ENCODE assay signal across 23 mouse cellular contexts in genomic region chr5:90551191-90551590, GRCm38 (mm10). TPM values are rescaled to one million over a fixed set of nuclear protein-coding genes. Genes with fewer than 3 reads are reported as not detected.
DNase-seq lines count a peak whose midpoint lies in the region; TF ChIP-seq lines count a peak whose summit lies in the region.
"Had no signal": no experiment of that assay in that cellular context is flagged by ENCODE, and none has a peak within 500 bp of the region (broad histone marks: within the 10 kb centered on the region; RNA-seq: fewer than 3 reads in every experiment).

No protein-coding gene starts in this region.

- no peak for TF ChIP-seq CTCF in liver, adult 2 months (IDR thresholded peaks at IDR 0.05; ENCODE audit: low read depth, low read length)

- peaks cover 17% of the 10 kb centered on the region for H3K4me1 ChIP-seq in liver, adult 2 months (ENCODE audit: control insufficient read depth, insufficient read depth, low read length)

- peak; percentile 54 for DNase-seq in heart, adult 11 months
- no peak for DNase-seq in heart, adult 8-10 months (ENCODE audit: low spot score)
- peak; percentile 64 for DNase-seq in liver, adult 2 months (ENCODE audit: extremely low read depth, low read depth, low spot score)
- no peak for DNase-seq in liver
- DNase-seq: adrenal gland, adult 2 months; adrenal gland, adult 8-10 months; adrenal gland, postnatal 10 days; adrenal gland, postnatal 14 days; adrenal gland, postnatal 25 days; adrenal gland, postnatal 36 days; B cell, adult 2 months; cerebellum, adult 11 months; cerebellum, adult 11-12 months; cerebellum, adult 18-20 months had no signal

- no peaks in the 10 kb centered on the region for H3K79me2 ChIP-seq in liver, adult 2 months (ENCODE audit: control insufficient read depth, insufficient read depth, low read length)

- peaks cover 39% of the 10 kb centered on the region for H3K36me3 ChIP-seq in liver, adult 2 months (ENCODE audit: control insufficient read depth, insufficient read depth, low read length)
- H3K36me3 ChIP-seq: G1E had no signal

- 61% methylated on average over 8 of the region's 8 CpGs for WGBS in liver, adult 2 months

- no peak for TF ChIP-seq POLR2A in liver, adult 2 months (IDR thresholded peaks at IDR 0.05; ENCODE audit: extremely low read depth, insufficient read depth, low read length)

- no peaks in the 10 kb centered on the region for H3K27me3 ChIP-seq in liver, adult 2 months (ENCODE audit: control insufficient read depth, insufficient read depth, low read length)
- H3K27me3 ChIP-seq: CH12.LX had no signal

- H3K9ac ChIP-seq in liver, adult 2 months (ENCODE audit: low read depth, low read length), result no peak overlapping the region

- H3K4me3 ChIP-seq in liver, adult 2 months (ENCODE audit: insufficient read depth, low read depth, low read length), result no peak overlapping the region

- peak overlapping the region; percentile 28 for H3K27ac ChIP-seq in liver, adult 2 months (replicated peaks; ENCODE audit: insufficient read depth, low read depth, low read length)

RNA-seq across cellular contexts. Expression of gene 5830473C10Rik, which starts 9.7 kb away (rescaled TPM):
- not detected for total RNA-seq in heart, adult 8-10 months (2022)
- total RNA-seq in liver, adult 2 months (2014; rRNA removed), result 22.2 and 39.4 TPM in 2 replicates
- polyA plus RNA-seq in liver, adult 2 months (2012; rRNA removed), result 20.6 and 36.0 TPM in 2 replicates
- total RNA-seq: adrenal gland, adult 18-20 months; adrenal gland, adult 8-10 months; adrenal gland, postnatal 25 days; adrenal gland, postnatal 36 days; ES-E14; G1E had no signal
- polyA plus RNA-seq: activated CD4-positive, CD25-positive, alpha-beta regulatory T cell, adult 4 months; adrenal gland, adult 2 months; C2C12; G1E had no signal

RNA-seq across cellular contexts. Expression of gene Afm, which starts 32.5 kb away (rescaled TPM):
- total RNA-seq in heart, adult 8-10 months (2022), result not detected
- 233 and 234 TPM in 2 replicates for total RNA-seq in liver, adult 2 months (2014; rRNA removed)
- polyA plus RNA-seq in liver, adult 2 months (2012; rRNA removed), result 108 and 116 TPM in 2 replicates
- total RNA-seq: adrenal gland, postnatal 25 days; CH12.LX; ES-E14; G1E; MEL had no signal
- polyA plus RNA-seq: adrenal gland, adult 2 months; brain, embryonic 14.5 days; C2C12; CD4-positive, CD25-positive, alpha-beta regulatory T cell, adult 4 months; G1E had no signal

Comparison
In these comparisons a context has a peak if more than half of its experiments do, and no peak if none do; other contexts are left out.
1. DNase-seq: peak in heart, adult 11 months (single experiment) and liver, adult 2 months (single experiment); none in heart, adult 8-10 months (single experiment) and liver (single experiment).
2. RNA of gene 5830473C10Rik, which starts 9.7 kb away (total RNA-seq): 22.2 to 39.4 TPM in liver, adult 2 months; not detected in heart, adult 8-10 months; every median in the first group is over 10 times any median in the second.
3. RNA of gene Afm, which starts 32.5 kb away (total RNA-seq): 233 to 234 TPM in liver, adult 2 months; not detected in heart, adult 8-10 months; every median in the first group is over 100 times any median in the second.